In the genomic region with DNA sequence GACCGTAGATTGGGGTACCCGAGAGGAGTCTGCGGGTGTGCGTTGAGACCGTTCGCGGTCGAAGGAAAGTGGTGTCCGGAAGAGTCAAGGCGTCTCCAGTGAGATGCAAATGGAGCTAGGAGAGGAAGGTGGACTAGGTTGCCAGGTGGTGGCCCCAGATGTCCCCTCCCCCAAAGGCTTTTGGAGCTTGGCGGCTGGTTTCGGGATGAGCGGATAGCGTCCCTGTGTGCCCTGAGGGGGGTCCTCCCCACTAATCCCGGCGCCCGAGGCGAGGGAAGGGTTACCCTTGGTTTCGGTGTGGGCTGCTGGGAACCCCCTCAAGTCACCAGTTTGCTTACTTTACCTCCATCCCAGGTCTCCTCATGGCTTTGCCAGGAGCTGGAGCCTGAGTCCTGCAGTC, we compare ENCODE assay signal across 8 mouse cellular contexts. TPM values are rescaled to one million over a fixed set of nuclear protein-coding genes. Genes with fewer than 3 reads are reported as not detected.
DNase-seq lines count a peak whose midpoint lies in the region; ATAC-seq and TF ChIP-seq lines count a peak whose summit lies in the region.

No protein-coding gene starts in this region.

- H3K4me1 ChIP-seq in lung, embryonic 14.5 days (ENCODE audit: insufficient read depth): no peaks in the 10 kb centered on the region
- peaks cover 17% of the 10 kb centered on the region for H3K4me1 ChIP-seq in forebrain, embryonic 12.5 days
- H3K4me1 ChIP-seq in intestine, embryonic 16.5 days (ENCODE audit: control insufficient read depth, insufficient read depth, low read length): peaks cover 17% of the 10 kb centered on the region
- H3K4me1 ChIP-seq in neural tube, embryonic 12.5 days: peaks cover 13% of the 10 kb centered on the region

- no peak for TF ChIP-seq CTCF in lung, embryonic 14.5 days (IDR thresholded peaks at IDR 0.05; ENCODE audit: low read depth)

- peak overlapping the region; percentile 55 for H3K4me3 ChIP-seq in lung, embryonic 14.5 days (ENCODE audit: low read depth, low read length)
- peak overlapping the region; percentile 54 for H3K4me3 ChIP-seq in forebrain, embryonic 12.5 days (replicated peaks)
- H3K4me3 ChIP-seq in intestine, embryonic 16.5 days (ENCODE audit: low read length): peak overlapping the region; percentile 64
- H3K4me3 ChIP-seq in neural tube, embryonic 12.5 days: peak overlapping the region; percentile 43

- H3K36me3 ChIP-seq in lung, embryonic 14.5 days (ENCODE audit: insufficient read depth): no peaks in the 10 kb centered on the region
- H3K36me3 ChIP-seq in forebrain, embryonic 12.5 days (replicated peaks): no peaks in the 10 kb centered on the region
- no peaks in the 10 kb centered on the region for H3K36me3 ChIP-seq in intestine, embryonic 16.5 days (ENCODE audit: control insufficient read depth, insufficient read depth, low read length)
- no peaks in the 10 kb centered on the region for H3K36me3 ChIP-seq in neural tube, embryonic 12.5 days

- 1% methylated on average over 19 of the region's 19 CpGs for WGBS in lung, embryonic 14.5 days
- WGBS in forebrain, embryonic 12.5 days: under 1% methylated on average over 19 of the region's 19 CpGs
- WGBS in intestine, embryonic 16.5 days: under 1% methylated on average over 17 of the region's 19 CpGs
- 1% methylated on average over 19 of the region's 19 CpGs for whole genome bisulfite sequencing in neural tube, embryonic 12.5 days

- peak overlapping the region; percentile 60 for H3K9ac ChIP-seq in lung, embryonic 14.5 days
- H3K9ac ChIP-seq in forebrain, embryonic 12.5 days: peak overlapping the region; percentile 43; the same call in 1 of the 2 replicates
- H3K9ac ChIP-seq in intestine, embryonic 16.5 days (ENCODE audit: low read depth, low read length): peak overlapping the region; percentile 92
- no peak overlapping the region for H3K9ac ChIP-seq in neural tube, embryonic 12.5 days

- H3K27ac ChIP-seq in lung, embryonic 14.5 days (ENCODE audit: low read depth): peak overlapping the region; percentile 89; the same call in 1 of the 2 replicates
- H3K27ac ChIP-seq in forebrain, embryonic 12.5 days: no peak overlapping the region
- H3K27ac ChIP-seq in intestine, embryonic 16.5 days (ENCODE audit: low read length): peak overlapping the region; percentile 91
- no peak overlapping the region for H3K27ac ChIP-seq in neural tube, embryonic 12.5 days

- peaks cover 52% of the 10 kb centered on the region for H3K27me3 ChIP-seq in lung, embryonic 14.5 days (ENCODE audit: insufficient read depth, low read length)
- peaks cover 61% of the 10 kb centered on the region for H3K27me3 ChIP-seq in forebrain, embryonic 12.5 days
- H3K27me3 ChIP-seq in intestine, embryonic 16.5 days (replicated peaks; ENCODE audit: control insufficient read depth, insufficient read depth, low read length): peaks cover 23% of the 10 kb centered on the region; the same call in 1 of the 2 replicates
- H3K27me3 ChIP-seq in neural tube, embryonic 12.5 days (replicated peaks): peaks cover 60% of the 10 kb centered on the region

- peak overlapping the region; percentile 61 for H3K4me2 ChIP-seq in lung, embryonic 14.5 days
- peak overlapping the region; percentile 95 for H3K4me2 ChIP-seq in forebrain, embryonic 12.5 days
- peak overlapping the region; percentile 65 for H3K4me2 ChIP-seq in intestine, embryonic 16.5 days (ENCODE audit: low read depth, low read length)
- peak overlapping the region; percentile 86 for H3K4me2 ChIP-seq in neural tube, embryonic 12.5 days (replicated peaks)

- no peaks in the 10 kb centered on the region for H3K9me3 ChIP-seq in lung, embryonic 14.5 days (ENCODE audit: low read depth, low read length)
- H3K9me3 ChIP-seq in forebrain, embryonic 12.5 days: no peaks in the 10 kb centered on the region
- H3K9me3 ChIP-seq in intestine, embryonic 16.5 days (ENCODE audit: control insufficient read depth, low read length): no peaks in the 10 kb centered on the region
- H3K9me3 ChIP-seq in neural tube, embryonic 12.5 days: no peaks in the 10 kb centered on the region

- no peak for ATAC-seq in lung, embryonic 14.5 days (ENCODE audit: insufficient read depth)
- ATAC-seq in forebrain, embryonic 12.5 days (ENCODE audit: low FRiP score): no peak
- no peak for ATAC-seq in intestine, embryonic 16.5 days
- no peak for ATAC-seq in neural tube, embryonic 12.5 days (ENCODE audit: low FRiP score, low read depth)

- no peak for DNase-seq in lung, embryonic 14.5 days
- DNase-seq in lung, postnatal 10 days: no peak
- DNase-seq in left cerebral cortex, adult 8-10 months (ENCODE audit: low spot score in 2 of 2): no peak
- no peak for DNase-seq in layer of hippocampus, postnatal 10 days (ENCODE audit: low spot score in 2 of 2)
- DNase-seq in natural killer cell, adult 2 months (ENCODE audit: low spot score in 2 of 2): no peak

RNA-seq across cellular contexts. Expression of gene Cdh1, which starts 0.8 kb away (rescaled TPM):
- polyA plus RNA-seq in lung, embryonic 14.5 days (2014; fragmentation: Nextera tagmentation; extraction: Ambion mirVana): 85.3 and 89.8 TPM in 2 replicates
- polyA plus RNA-seq in forebrain, embryonic 12.5 days (2016; fragmentation: Nextera tagmentation; extraction: Ambion mirVana): 3.9 and 4.2 TPM in 2 replicates
- polyA plus RNA-seq in intestine, embryonic 16.5 days (2015; fragmentation: Nextera tagmentation; extraction: Ambion mirVana): 170 and 181 TPM in 2 replicates
- 3.0 and 3.4 TPM in 2 replicates for polyA plus RNA-seq in neural tube, embryonic 12.5 days (2016; fragmentation: Nextera tagmentation; extraction: Ambion mirVana)
- total RNA-seq in left cerebral cortex, adult 8-10 months (2022): 1 to 10 TPM; 1.9 to 2.9 (median 2.3) TPM
- total RNA-seq in layer of hippocampus, postnatal 10 days (2021): 1 to 10 TPM in 1 of 2 experiments, under 1 TPM in 1; 0.46 to 1.7 TPM

RNA-seq across cellular contexts. Expression of gene Gm10073, which starts 30.7 kb away (rescaled TPM):
- 10.1 and 11.4 TPM in 2 replicates for polyA plus RNA-seq in lung, embryonic 14.5 days (2014; fragmentation: Nextera tagmentation; extraction: Ambion mirVana)
- polyA plus RNA-seq in forebrain, embryonic 12.5 days (2016; fragmentation: Nextera tagmentation; extraction: Ambion mirVana): 3.4 and 4.6 TPM in 2 replicates
- polyA plus RNA-seq in intestine, embryonic 16.5 days (2015; fragmentation: Nextera tagmentation; extraction: Ambion mirVana): 8.4 and 10.6 TPM in 2 replicates
- 2.9 and 4.2 TPM in 2 replicates for polyA plus RNA-seq in neural tube, embryonic 12.5 days (2016; fragmentation: Nextera tagmentation; extraction: Ambion mirVana)
- total RNA-seq in left cerebral cortex, adult 8-10 months (2022): 100 to 1,000 TPM in 1 of 4 experiments, 10 to 100 TPM in 3; 92.7 to 111 (median 96.1) TPM
- total RNA-seq in layer of hippocampus, postnatal 10 days (2021): 100 to 1,000 TPM; 122 to 132 TPM

Comparison
In these comparisons a context has a peak if more than half of its experiments do, and no peak if none do; other contexts are left out.
1. H3K27ac ChIP-seq: peak in lung, embryonic 14.5 days (single experiment) and intestine, embryonic 16.5 days (single experiment); none in forebrain, embryonic 12.5 days (single experiment) and neural tube, embryonic 12.5 days (single experiment).
2. RNA of gene Cdh1, which starts 0.8 kb away (polyA plus RNA-seq): 170 to 181 TPM in intestine, embryonic 16.5 days and 85.3 to 89.8 TPM in lung, embryonic 14.5 days; 3.9 to 4.2 TPM in forebrain, embryonic 12.5 days and 3.0 to 3.4 TPM in neural tube, embryonic 12.5 days; every median in the first group is over 10 times any median in the second.
3. Peak in every context shown above with its lines, with median percentiles within 50 percentile points of each other: H3K4me2 ChIP-seq and H3K4me3 ChIP-seq.